Mouse (Mus musculus) embryo, embryonic 9.5 days (tissue): ENCODE data around the gene Hsp90ab1.
A peak's percentile ranks its signal among the peaks of the same experiment; 100 is the strongest.

Experiments
- DNase-seq: peaks from one replicate; pipeline ENCODE4 v3.0.0-alpha.2; 2017; ENCODE audit errors: extremely low spot score

The Hsp90ab1 gene

DNA sequence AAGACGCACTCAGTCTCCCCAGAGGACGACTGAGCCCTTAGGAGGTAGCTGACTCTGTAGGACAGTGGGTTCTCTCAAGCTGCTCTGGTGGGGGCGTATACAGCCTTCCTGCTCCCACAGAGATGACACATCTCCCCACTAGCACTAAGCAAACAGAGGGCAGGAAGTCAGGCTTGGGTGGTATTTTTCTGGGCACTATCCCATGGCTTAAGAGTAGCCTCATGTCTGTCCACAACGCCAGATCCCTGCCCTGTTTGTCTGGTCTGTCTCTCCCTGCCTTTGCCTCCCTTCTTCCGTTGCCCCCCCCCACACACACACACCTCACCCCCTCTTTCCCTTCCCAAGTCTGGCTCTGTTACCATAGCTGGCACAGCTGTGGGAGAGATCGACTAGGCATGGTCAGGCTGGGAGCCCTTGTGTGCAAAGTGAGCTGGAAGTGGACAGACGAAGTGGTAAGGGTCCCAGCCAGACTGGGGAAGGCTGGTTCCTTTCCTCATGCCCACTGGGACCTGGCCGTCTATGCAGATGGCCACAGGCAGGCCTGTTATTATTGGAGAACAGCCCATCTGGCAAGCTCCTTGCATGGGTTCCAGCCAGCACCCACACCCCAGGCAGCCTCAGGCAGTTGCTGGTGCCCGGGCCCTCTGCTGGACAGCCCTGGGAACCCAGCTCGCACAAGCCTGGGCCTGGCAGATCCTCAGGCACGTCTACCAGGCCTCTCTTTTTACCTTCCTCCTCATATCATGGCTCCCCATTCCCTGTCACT, 23.7 kb upstream of the Hsp90ab1 start:
- DNase-seq: no peak

DNA sequence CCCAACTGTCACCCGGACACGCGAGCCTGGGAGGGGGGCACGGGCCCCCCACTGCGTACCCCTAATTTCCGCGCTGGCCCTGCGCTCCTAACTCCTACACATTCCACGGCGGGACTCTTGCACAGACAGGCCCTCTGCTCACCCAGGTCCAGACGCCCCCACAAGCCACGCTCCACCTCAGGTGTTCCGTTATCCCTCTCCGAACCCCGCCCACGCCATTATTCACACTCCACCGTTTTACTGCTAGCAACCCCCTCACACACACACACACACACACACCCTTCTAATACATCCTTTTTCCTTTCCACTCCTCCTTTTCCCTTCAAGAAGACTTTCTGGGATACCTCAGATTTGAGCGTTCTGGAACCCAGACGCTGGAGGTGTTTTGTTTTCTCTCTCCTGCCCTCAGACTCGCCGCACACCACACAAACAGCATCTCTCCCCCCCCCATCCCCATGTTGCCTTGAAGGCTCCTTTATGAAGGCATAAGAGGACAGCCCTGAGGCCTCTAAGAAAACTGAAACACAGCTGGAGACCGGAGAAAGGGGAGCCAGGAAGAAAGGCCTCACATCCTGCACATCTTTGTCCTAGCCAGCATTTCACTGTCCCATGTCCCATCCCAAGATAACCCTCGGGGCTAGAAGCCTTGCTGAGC, 22.8 kb upstream of the Hsp90ab1 start:
- DNase-seq: no peak

DNA sequence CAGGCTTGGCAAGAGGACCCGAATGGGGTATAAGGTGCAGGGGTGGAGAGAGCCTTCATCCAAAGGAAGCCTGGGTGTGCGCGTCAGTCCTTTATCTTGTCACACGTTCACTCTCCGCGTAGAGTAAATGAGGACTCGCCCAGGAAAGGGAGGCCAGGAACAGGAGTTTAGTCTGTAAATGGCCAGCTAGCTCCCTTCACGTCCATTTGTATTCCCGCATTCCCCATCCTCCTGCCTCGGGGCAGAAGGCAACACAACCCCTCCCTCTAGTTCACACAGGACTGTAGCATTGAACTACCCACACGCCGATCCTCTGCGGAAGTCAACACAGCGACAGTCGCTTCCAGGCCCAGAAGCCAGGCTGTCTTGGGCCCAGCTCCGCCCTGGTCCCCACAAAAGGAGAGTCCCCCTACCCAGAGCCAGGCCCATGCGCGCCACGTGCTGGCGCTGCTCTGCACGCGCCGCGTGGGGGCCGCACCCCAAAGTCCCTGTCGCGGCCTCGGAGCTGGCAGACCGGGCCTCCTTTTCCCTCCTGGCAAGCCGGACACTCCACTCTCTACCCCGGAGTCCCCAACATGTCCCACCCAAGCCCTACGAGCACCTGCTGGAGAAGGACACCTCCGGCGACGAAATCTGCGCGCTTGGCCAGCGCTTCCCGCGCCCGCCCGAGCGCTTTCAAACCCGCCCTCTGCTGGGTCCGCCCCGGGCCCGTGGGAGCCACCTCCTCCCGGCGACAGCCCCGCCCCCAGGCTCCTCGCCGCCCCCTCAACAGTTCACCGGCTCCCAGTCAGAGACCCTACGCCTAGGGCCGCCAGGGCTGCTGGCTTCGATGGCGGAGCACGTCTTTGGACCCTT, 22.0 kb upstream of the Hsp90ab1 start:
- DNase-seq: peak; percentile 76

DNA sequence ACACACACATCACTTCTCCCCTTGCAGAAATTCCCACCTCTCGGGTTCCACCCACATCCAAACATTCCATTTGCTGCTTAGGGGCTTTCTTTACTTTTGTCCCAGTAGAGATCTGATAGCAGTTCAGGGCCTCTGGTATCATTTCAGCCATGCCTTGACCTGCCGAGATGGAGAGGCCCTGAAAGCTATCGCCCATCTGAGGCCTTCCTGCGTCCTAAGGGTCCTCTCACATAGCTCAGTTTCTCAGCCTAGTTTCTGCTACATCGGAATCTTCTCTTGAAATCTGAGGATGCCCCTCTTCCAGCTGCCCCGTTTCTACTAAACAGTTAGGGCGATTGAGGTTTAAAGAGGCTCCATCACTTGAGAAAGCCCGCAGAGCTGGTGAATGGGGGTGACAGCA, 21.1 kb upstream of the Hsp90ab1 start:
- DNase-seq: no peak

- no peak for DNase-seq
Observed at GRCm38 (mm10) chr17:45593479-45593878, 20.4 kb upstream of the Hsp90ab1 start.

GRCm38 (mm10) chr17:45592606-45593431, 19.7 kb upstream of the Hsp90ab1 start:
- no peak for DNase-seq

- DNase-seq: no peak
Observed at GRCm38 (mm10) chr17:45591701-45592605, 18.9 kb upstream of the Hsp90ab1 start.

- no peak for DNase-seq
Observed at GRCm38 (mm10) chr17:45590410-45590809, 17.3 kb upstream of the Hsp90ab1 start.

DNA sequence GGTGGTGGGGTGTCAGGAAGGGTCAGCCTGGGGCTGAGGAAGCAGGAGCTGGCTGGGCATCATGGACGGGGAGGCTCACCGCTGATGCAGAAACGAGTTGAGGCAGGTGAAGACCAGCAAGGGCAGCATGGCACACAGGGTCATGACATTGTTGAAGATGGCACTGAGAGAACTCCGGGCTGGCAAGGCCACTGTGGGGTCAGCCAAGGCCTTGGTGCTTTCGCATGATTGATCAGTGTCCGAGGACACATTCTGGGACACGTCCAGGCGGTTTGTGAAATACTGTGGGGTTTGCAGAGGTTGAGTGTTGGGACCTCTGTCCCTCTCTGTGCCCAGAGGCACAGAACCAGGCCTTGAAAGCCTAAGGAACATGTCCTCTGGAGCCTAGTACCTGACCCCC, 16.8 kb upstream of the Hsp90ab1 start:
- DNase-seq: no peak

- DNase-seq: no peak
Observed at GRCm38 (mm10) chr17:45589236-45589635, 16.2 kb upstream of the Hsp90ab1 start.

DNA sequence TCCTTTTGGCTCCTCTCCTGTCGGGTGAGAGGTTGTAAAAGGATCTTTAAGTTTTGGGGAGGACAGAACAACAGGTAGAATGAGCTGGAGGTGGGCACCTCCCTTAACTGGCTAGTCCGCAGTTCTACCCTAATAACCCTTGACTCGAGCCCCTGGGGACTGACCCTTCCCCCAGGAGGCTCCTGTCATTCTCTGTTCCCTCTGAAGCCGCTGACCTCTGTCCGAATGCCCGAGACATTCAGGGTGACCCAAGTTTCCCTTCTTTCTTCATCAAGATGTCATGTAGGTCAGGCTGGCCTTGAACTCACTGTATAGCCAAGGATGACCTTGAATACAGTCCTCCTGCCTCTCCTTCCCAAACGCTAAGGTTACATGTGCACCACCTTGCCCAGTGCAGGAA, 15.3 kb upstream of the Hsp90ab1 start:
- no peak for DNase-seq

DNA sequence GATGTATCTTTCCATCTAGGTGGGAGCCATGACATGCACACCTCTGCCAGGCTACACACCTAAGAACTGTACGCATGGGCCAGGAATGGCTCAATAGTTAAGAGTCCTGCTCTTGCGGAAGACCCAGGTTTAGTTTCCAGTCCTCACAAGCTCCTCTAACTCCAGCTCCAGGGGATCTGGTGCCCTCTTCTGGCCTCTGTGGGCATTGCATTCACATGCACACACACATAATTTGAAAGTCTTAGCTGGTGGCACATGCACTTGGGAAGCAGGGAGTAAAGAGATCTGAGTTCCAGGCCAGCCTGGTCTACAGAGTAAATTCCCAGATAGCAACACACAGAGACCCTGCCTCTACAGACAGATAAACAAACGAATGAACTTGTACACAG, 13.4 kb upstream of the Hsp90ab1 start:
- no peak for DNase-seq

- DNase-seq: no peak
Observed at GRCm38 (mm10) chr17:45585725-45586448, 12.8 kb upstream of the Hsp90ab1 start.

GRCm38 (mm10) chr17:45584939-45585678, 12.0 kb upstream of the Hsp90ab1 start:
- peak; percentile 86 for DNase-seq

DNA sequence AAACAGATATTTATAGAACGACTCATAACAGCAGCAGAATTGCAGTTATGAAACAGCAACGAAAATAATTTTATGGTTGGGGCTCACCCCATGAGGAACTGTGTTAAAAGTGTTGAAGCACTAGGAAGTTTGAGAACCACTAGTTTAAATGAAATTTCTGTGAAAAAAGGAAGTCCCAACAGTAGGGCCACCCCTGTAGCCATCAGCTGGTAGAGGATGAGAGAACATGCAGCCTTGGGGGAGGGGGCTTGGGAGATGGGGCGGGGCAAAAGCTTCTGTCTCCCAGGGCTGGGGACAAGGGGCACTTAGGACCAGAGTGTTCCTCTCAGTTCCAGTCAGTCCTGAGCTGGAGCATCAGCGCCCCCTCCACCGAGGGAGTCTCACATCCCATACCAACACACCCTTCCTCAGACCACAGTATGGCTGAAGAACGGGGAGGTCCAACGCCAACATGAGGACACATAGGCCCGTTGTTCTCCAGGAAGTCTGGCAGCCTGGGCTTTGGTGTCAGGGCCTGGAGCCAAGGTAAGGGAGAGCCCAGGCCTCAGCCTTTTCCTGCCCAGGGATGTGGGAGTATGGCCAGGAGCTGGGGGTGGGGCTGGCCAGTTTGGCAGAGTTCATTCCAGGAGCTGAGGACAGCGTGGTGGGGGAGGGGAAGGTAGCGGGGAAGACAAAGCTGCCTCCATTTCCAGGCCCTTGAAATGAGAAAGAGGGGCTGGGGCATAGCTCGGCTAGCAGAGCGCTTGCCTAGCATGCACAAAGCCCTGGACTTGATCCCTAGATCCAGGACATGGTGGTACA, 11.2 kb upstream of the Hsp90ab1 start:
- peak; percentile 72 for DNase-seq

DNA sequence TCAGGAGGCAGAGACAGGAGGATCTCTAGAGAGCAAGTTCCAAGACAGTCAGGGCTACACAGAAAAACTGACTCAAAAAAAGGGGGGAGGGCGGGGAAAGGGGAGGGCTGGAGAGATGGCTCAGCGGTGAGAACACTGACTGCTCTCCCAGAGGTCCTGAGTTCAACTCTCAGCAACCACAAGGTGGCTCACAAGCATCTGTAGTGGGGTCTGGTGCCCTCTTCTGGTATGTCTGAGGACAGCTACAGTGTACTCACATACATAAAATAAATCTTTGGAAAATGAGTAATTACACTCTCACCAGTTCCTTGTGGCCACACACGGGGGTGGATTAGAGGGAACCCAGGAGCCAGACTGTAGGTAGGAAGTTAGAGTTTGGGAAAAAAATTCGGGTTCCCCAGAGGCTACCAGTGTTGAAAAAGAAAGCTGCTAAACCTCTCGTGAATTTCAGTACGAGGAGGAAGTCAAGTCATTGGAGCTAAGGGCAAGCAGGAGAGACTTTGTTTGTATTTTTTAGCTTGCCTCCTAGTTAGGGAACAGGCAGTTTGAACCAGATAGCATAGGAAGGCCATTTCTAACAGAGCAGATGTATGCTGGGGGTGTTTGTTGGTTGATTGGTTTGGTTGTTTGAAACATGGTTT, 9.8 kb upstream of the Hsp90ab1 start:
- no peak for DNase-seq

DNA sequence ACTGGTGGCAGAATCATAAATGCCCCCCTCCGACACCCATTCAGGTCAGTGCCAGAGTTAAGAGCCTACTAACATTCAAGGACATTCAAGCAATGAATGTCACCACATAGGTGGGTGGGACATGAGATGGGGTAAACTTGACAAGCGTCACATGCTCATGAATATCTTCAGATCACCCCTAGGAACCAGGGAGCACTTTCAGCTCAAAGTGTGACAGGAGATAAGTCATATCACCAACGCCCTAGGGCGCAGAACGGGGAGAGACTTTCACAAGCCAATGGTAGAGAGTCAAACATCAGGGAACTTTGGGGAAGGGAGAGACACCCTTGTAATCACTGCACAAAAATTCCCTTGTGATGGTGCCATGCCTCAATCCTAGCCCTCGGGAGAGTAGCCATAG, 9.1 kb upstream of the Hsp90ab1 start:
- DNase-seq: no peak

DNA sequence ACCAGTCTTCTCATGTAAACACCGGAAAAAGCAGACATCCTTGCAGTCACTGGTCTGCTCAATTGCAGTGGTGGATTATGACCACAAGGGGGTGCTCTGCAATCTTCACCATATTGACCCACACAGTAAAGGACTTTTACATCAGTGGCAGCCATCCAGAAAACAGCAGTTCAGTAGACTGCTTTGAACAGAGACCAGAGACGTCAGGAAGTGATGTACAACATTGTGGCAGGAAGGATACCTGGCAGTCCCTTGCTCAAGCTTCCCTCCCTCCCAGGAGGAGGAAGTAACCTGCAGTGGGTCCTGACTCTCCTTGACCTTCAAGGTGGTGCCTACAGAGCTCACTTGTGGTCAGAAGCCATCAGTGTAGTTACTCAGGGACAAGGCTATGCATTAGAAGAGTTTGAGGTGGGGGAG, 8.5 kb upstream of the Hsp90ab1 start:
- DNase-seq: peak; percentile 74
